Comparison of ENCODE assay signal across 8 mouse cellular contexts in the genomic region with DNA sequence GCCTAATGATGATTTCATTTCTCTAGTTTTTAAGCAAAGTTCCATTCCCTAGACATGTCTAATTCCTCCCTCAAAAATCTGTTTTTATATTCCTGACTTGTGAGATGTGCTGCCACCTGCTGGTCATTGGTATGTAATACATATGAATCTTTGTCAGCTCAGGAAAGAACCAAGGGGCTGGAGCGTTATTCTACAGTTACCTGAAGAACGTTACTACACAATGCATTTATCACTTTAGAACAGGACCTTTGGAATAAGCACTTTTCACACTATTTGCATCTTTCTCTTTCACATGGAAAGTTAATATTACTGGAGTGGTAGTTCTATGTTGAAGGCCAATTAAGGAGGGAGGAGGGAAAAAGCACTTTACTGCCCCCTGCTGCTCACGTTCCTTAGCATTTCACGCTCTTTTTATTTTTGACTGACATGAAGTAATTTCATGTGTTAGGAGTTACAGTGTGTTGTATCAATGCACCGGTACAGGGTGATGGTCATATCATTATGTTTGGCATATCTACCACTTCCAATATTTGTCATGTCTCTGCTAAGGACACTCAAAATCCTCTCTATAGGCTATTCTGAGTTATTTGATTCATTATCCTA. TPM values are rescaled to one million over a fixed set of nuclear protein-coding genes. Genes with fewer than 3 reads are reported as not detected.
A peak's percentile ranks its signal among the peaks of the same experiment; 100 is the strongest.
DNase-seq lines count a peak whose midpoint lies in the region; ATAC-seq and TF ChIP-seq lines count a peak whose summit lies in the region.

No protein-coding gene starts in this region.

- H3K36me3 ChIP-seq in E14TG2a.4 (ENCODE audit: insufficient read depth, low read length): no peaks in the 10 kb centered on the region
- no peaks in the 10 kb centered on the region for H3K36me3 ChIP-seq in liver, embryonic 15.5 days (replicated peaks)
- H3K36me3 ChIP-seq in neural tube, embryonic 11.5 days (ENCODE audit: control insufficient read depth, insufficient read depth, low read length): no peaks in the 10 kb centered on the region

- H3K9me3 ChIP-seq in E14TG2a.4 (ENCODE audit: low read length): no peaks in the 10 kb centered on the region
- H3K9me3 ChIP-seq in liver, embryonic 15.5 days (replicated peaks): no peaks in the 10 kb centered on the region
- H3K9me3 ChIP-seq in neural tube, embryonic 11.5 days (ENCODE audit: control insufficient read depth, low read length): no peaks in the 10 kb centered on the region

- H3K27me3 ChIP-seq in E14TG2a.4 (ENCODE audit: insufficient read depth, low read length): peaks cover 6% of the 10 kb centered on the region; the same call in 1 of the 2 replicates
- H3K27me3 ChIP-seq in liver, embryonic 15.5 days: no peaks in the 10 kb centered on the region
- H3K27me3 ChIP-seq in neural tube, embryonic 11.5 days (ENCODE audit: control insufficient read depth, insufficient read depth, low read length): no peaks in the 10 kb centered on the region

- under 1% methylated on average over 5 of the region's 5 CpGs for WGBS in liver, embryonic 15.5 days (ENCODE audit: insufficient replicate concordance)
- WGBS in neural tube, embryonic 11.5 days: 7% methylated on average over 5 of the region's 5 CpGs

- H3K4me1 ChIP-seq in E14TG2a.4 (replicated peaks; ENCODE audit: low read depth, low read length): peaks cover 8% of the 10 kb centered on the region
- H3K4me1 ChIP-seq in liver, embryonic 15.5 days (replicated peaks): 0 out of 2 replicates have a peak, but pooled peaks cover 3% of the 10 kb centered on the region
- 0 out of 2 replicates have a peak, but pooled peaks cover 2% of the 10 kb centered on the region for H3K4me1 ChIP-seq in neural tube, embryonic 11.5 days (ENCODE audit: control insufficient read depth, insufficient read depth, low read length)

- H3K9ac ChIP-seq in liver, embryonic 15.5 days: no peak overlapping the region
- H3K9ac ChIP-seq in neural tube, embryonic 11.5 days (ENCODE audit: low read length): no peak overlapping the region

- no peak overlapping the region for H3K27ac ChIP-seq in liver, embryonic 15.5 days (replicated peaks)
- no peak overlapping the region for H3K27ac ChIP-seq in neural tube, embryonic 11.5 days (ENCODE audit: low read depth, low read length)

- peak overlapping the region; percentile 42 for H3K4me2 ChIP-seq in liver, embryonic 15.5 days
- H3K4me2 ChIP-seq in neural tube, embryonic 11.5 days (ENCODE audit: low read depth): no peak overlapping the region

- intact Hi-C loops in heart, postnatal 10 days (cut with DNase I): loop anchor here (1.0 to 5.0 kb wide), 5 partner anchors 87 to 322 kb away; a partner anchor contains a TSS

- TF ChIP-seq CTCF in E14TG2a.4 (conservative IDR thresholded peaks at IDR 0.05; ENCODE audit: low read length): peak; percentile 53

- ATAC-seq in erythroblast, adult 5-6 weeks (replicated peaks; ENCODE audit: low FRiP score, poor library complexity, severe bottlenecking): peak; percentile 90
- ATAC-seq in liver, embryonic 15.5 days (ENCODE audit: insufficient read depth): peak; percentile 21; the same call in 1 of the 2 replicates
- peak; percentile 56 for ATAC-seq in neural tube, embryonic 11.5 days (ENCODE audit: insufficient read depth, low FRiP score, low TSS enrichment)

- H3K4me3 ChIP-seq in E14TG2a.4 (replicated peaks; ENCODE audit: low read length): no peak overlapping the region
- H3K4me3 ChIP-seq in liver, embryonic 15.5 days (replicated peaks): no peak overlapping the region
- no peak overlapping the region for H3K4me3 ChIP-seq in neural tube, embryonic 11.5 days (ENCODE audit: low read depth, low read length)

- peak; percentile 79 for DNase-seq in adrenal gland, postnatal 14 days
- DNase-seq in heart, postnatal 10 days: peak; percentile 75 to 88
- DNase-seq in kidney, postnatal 25 days: peak; percentile 58 to 86
- DNase-seq in neural tube, embryonic 11.5 days (ENCODE audit: low spot score): peak; percentile 77
- DNase-seq in thymus, postnatal 10 days (ENCODE audit: low spot score in 2 of 2): peak; percentile 27 to 73

RNA-seq across cellular contexts. Expression of a gene that starts 7.5 kb away (rescaled TPM):
- 30.8 and 34.2 TPM in 2 replicates for total RNA-seq in adrenal gland, postnatal 14 days (2021)
- 4.2 and 4.8 TPM in 2 replicates for total RNA-seq in erythroblast, adult 5-6 weeks (2015; ENCODE audit: low replicate concordance)
- total RNA-seq in erythroblast, adult 5-6 weeks (2017; ENCODE audit: low replicate concordance): 2.6 and 3.2 TPM in 2 replicates
- total RNA-seq in heart, postnatal 10 days (2021): 10 to 100 TPM; 21.5 to 25.2 TPM
- 18.0 and 18.4 TPM in 2 replicates for polyA plus RNA-seq in liver, embryonic 15.5 days (2015; fragmentation: Nextera tagmentation; extraction: Ambion mirVana)
- 82.3 and 82.8 TPM in 2 replicates for polyA plus RNA-seq in neural tube, embryonic 11.5 days (2014; fragmentation: Nextera tagmentation; extraction: Ambion mirVana)

Comparison
In these comparisons a context has a peak if more than half of its experiments do, and no peak if none do; other contexts are left out.
1. ATAC-seq: peak in every context shown above with its lines; median percentile 90 in erythroblast, adult 5-6 weeks; 56 in neural tube, embryonic 11.5 days; 21 in liver, embryonic 15.5 days.